Mouse (Mus musculus): ENCODE data around the gene Mroh2a. TPM values are rescaled to one million over a fixed set of nuclear protein-coding genes. Genes with fewer than 3 reads are reported as not detected.
"Not testable (repeated sequence)": the region's sequence is repeated elsewhere in the genome, so short reads cannot be mapped to it uniquely, and the experiment has no call there.

Gene Mroh2a
- polyA plus RNA-seq, 1 experiment = 0.96 TPM

DNA sequence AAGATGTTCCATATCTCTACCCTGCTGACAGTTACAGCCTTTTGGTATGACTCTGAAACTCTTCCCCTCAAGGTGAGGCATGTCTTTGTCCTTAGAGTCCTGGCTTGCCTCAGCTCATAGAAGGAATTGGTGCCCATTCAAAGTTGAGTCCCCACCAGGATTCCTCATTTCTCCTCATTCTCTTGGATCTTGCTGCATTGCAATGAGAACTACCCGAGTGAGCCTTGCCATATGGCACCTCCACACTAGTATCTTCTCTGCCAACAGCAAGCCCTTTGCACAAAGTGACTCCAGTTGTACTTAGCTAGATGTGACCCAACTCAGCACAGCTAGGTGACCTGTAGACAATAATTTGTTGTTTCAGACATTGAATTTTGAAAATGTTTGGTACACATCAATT, 3.2 kb upstream of the Mroh2a start:
- WGBS = 55% methylated on average over 1 of the region's 1 CpGs
- Histone ChIP-seq H3K4me1 (replicated peaks; ENCODE audit: control insufficient read depth, insufficient read depth, low read length) (no peaks in the 10 kb centered on the region), H3K36me3 (ENCODE audit: control insufficient read depth, insufficient read depth, low read length) (no peaks in the 10 kb centered on the region), H3K27ac (ENCODE audit: control insufficient read depth, insufficient read depth, low read length) (no peak overlapping the region), H3K27me3 (ENCODE audit: control insufficient read depth, insufficient read depth, low read length) (no peaks in the 10 kb centered on the region), H3K4me3 (ENCODE audit: control insufficient read depth, insufficient read depth, low read length) (no peak overlapping the region)
- TF ChIP-seq POLR2A (IDR thresholded peaks at IDR 0.05; ENCODE audit: control insufficient read depth, extremely low read depth, insufficient read depth, low read length, poor library complexity) = no peak
- no peak for TF ChIP-seq CTCF (IDR thresholded peaks at IDR 0.05; ENCODE audit: borderline replicate concordance, control insufficient read depth, extremely low read depth, insufficient read depth, low read length, poor library complexity)
- peak; percentile 6 for DNase-seq

DNA sequence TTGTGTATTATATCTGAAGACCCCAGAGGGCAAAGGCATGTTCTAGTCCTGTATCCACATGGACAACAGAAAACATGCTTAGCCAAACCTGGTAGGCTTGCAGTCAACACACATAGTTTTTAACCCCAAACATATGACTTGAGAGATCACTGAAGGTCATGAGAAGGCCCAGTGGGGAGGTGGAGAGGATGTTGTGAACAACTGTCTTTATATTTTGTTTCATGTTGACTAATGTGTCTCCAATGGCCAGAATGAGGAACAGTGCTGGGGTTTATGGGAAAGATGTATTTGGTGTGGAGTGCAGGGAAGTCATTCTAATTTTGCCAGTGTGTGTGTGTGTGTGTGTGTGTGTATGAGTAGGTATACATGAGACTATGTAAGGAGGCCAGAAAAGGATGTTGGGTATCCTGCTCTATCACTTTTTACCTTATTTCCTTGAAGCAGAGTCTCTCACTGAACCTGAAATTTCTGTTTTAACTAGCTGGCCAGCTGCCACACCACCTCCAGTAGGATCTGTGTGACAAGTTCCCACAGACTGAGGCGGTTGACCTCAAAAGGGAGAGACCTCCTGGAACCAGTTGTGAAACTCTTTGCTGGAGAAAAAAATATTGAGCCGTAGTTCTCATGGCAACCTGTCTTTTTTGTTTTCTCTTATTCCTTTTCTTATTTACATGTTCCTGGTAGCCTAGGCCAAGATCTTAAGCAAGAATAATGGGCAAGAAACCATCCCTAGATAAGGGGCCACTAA, 2.6 kb upstream of the Mroh2a start:
- H3K4me3 ChIP-seq (ENCODE audit: control insufficient read depth, insufficient read depth, low read length) = no peak overlapping the region
- peak; percentile 3 for DNase-seq

DNA sequence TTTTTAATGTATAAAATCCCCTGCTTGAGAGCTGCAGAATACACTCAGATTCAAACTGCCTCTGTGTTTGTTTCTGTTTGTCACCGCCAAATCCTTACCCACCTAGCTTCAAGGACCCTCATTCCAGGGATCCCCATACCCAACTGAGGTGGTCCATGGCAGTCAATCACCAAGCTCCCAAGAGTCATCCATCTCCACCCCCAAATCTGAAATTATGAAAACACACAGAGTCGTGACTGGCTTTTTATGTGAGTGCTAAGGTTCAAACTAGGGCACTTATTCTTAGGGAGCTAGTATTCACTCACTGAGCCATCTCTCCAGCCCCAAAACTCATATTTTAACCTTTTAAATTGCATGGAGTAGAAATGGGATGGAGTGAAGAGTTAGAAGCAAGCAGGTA, 1.5 kb upstream of the Mroh2a start:
- H3K27ac ChIP-seq (ENCODE audit: control insufficient read depth, insufficient read depth, low read length); H3K36me3 ChIP-seq (ENCODE audit: control insufficient read depth, insufficient read depth, low read length); H3K27me3 ChIP-seq (ENCODE audit: control insufficient read depth, insufficient read depth, low read length); DNase-seq; H3K4me3 ChIP-seq (ENCODE audit: control insufficient read depth, insufficient read depth, low read length); H3K4me1 ChIP-seq (replicated peaks; ENCODE audit: control insufficient read depth, insufficient read depth, low read length): not testable (repeated sequence)
- 48% methylated on average over 2 of the region's 2 CpGs for WGBS

More for the DNA sequence above, 2.6 kb upstream of the Mroh2a start:
- WGBS = 73% methylated on average over 2 of the region's 2 CpGs
- Histone ChIP-seq H3K27ac (ENCODE audit: control insufficient read depth, insufficient read depth, low read length) (no peak overlapping the region), H3K36me3 (ENCODE audit: control insufficient read depth, insufficient read depth, low read length) (no peaks in the 10 kb centered on the region), H3K4me1 (replicated peaks; ENCODE audit: control insufficient read depth, insufficient read depth, low read length) (no peaks in the 10 kb centered on the region), H3K27me3 (ENCODE audit: control insufficient read depth, insufficient read depth, low read length) (no peaks in the 10 kb centered on the region)
- TF ChIP-seq CTCF (IDR thresholded peaks at IDR 0.05; ENCODE audit: borderline replicate concordance, control insufficient read depth, extremely low read depth, insufficient read depth, low read length, poor library complexity) (no peak), POLR2A (IDR thresholded peaks at IDR 0.05; ENCODE audit: control insufficient read depth, extremely low read depth, insufficient read depth, low read length, poor library complexity) (no peak)

DNA sequence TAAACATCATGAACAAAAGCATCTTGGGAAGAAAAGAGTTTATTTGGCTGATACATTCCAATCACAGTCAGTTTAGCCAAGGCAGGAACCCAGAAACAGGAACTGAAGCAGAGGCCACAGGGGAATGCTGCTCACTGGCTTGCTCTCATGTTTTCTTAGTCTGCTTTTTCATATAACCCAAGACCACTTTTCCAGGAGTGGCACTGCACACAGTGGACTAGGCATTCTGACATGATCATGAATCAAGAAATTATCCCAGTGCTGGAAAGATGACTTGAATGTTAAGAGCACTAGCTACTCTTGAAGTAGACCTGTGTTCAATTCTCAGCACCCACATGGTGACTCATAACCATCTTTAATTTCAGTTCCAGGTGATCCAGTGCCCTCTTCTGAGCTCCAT, 1.0 kb upstream of the Mroh2a start:
- TF ChIP-seq CTCF (IDR thresholded peaks at IDR 0.05; ENCODE audit: borderline replicate concordance, control insufficient read depth, extremely low read depth, insufficient read depth, low read length, poor library complexity) = no peak
- TF ChIP-seq POLR2A (IDR thresholded peaks at IDR 0.05; ENCODE audit: control insufficient read depth, extremely low read depth, insufficient read depth, low read length, poor library complexity) = no peak
- Histone ChIP-seq H3K4me1 (replicated peaks; ENCODE audit: control insufficient read depth, insufficient read depth, low read length) (no peaks in the 10 kb centered on the region), H3K27ac (ENCODE audit: control insufficient read depth, insufficient read depth, low read length) (no peak overlapping the region), H3K27me3 (ENCODE audit: control insufficient read depth, insufficient read depth, low read length) (no peaks in the 10 kb centered on the region), H3K4me3 (ENCODE audit: control insufficient read depth, insufficient read depth, low read length) (no peak overlapping the region), H3K36me3 (ENCODE audit: control insufficient read depth, insufficient read depth, low read length) (no peaks in the 10 kb centered on the region)
- DNase-seq = peak; percentile 1

DNA sequence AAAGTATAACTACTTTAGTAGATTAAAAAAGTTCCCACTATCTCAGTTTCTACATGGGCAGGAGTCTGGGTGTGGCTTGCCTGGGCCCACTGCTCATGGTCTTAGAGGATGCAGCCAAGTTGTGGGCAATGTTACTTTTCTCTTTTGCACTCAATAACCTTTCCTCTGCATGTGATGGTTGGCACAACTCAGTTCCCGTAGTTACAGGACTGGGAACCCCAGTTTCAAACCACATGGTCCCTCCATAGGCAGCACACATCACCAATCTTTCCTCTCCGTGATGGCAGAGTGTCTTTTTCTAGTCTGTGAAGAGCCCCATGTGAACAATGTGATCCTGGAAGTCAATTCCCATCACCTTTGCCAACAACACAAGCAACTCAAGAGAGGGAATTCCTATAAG, 696 bp downstream of the Mroh2a start:
- Histone ChIP-seq H3K27ac (ENCODE audit: control insufficient read depth, insufficient read depth, low read length) (no peak overlapping the region), H3K36me3 (ENCODE audit: control insufficient read depth, insufficient read depth, low read length) (no peaks in the 10 kb centered on the region), H3K27me3 (ENCODE audit: control insufficient read depth, insufficient read depth, low read length) (no peaks in the 10 kb centered on the region), H3K4me3 (ENCODE audit: control insufficient read depth, insufficient read depth, low read length) (no peak overlapping the region), H3K4me1 (replicated peaks; ENCODE audit: control insufficient read depth, insufficient read depth, low read length) (no peaks in the 10 kb centered on the region)
- no peak for DNase-seq
- TF ChIP-seq POLR2A (IDR thresholded peaks at IDR 0.05; ENCODE audit: control insufficient read depth, extremely low read depth, insufficient read depth, low read length, poor library complexity) (no peak), CTCF (IDR thresholded peaks at IDR 0.05; ENCODE audit: borderline replicate concordance, control insufficient read depth, extremely low read depth, insufficient read depth, low read length, poor library complexity) (no peak)
- 61% methylated on average over 2 of the region's 2 CpGs for WGBS

DNA sequence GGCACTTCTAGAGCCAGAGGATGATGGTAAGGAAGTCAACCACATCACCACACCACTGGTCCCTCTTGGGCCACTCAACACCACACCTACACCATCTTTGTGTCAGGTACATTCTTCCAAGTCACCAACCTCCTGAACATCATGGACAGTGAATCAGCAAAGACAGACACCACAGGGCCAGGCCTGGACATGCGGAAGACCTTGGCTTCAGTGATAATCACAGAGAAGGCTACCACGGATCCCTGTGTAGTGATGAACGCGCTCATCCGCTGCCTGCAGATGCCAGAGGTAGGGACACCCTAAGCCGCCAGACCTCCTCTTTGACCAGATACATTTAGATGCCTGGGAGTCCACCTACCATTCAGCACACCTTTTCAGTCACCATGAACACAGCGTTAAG, 1.3 kb downstream of the Mroh2a start:
- H3K27ac ChIP-seq (ENCODE audit: control insufficient read depth, insufficient read depth, low read length) = no peak overlapping the region
- WGBS = 74% methylated on average over 7 of the region's 7 CpGs
- no peaks in the 10 kb centered on the region for H3K27me3 ChIP-seq (ENCODE audit: control insufficient read depth, insufficient read depth, low read length)
- no peak overlapping the region for H3K4me3 ChIP-seq (ENCODE audit: control insufficient read depth, insufficient read depth, low read length)
- no peak for TF ChIP-seq CTCF (IDR thresholded peaks at IDR 0.05; ENCODE audit: borderline replicate concordance, control insufficient read depth, extremely low read depth, insufficient read depth, low read length, poor library complexity)
- no peaks in the 10 kb centered on the region for H3K4me1 ChIP-seq (replicated peaks; ENCODE audit: control insufficient read depth, insufficient read depth, low read length)
- no peak for DNase-seq
- no peaks in the 10 kb centered on the region for H3K36me3 ChIP-seq (ENCODE audit: control insufficient read depth, insufficient read depth, low read length)

DNA sequence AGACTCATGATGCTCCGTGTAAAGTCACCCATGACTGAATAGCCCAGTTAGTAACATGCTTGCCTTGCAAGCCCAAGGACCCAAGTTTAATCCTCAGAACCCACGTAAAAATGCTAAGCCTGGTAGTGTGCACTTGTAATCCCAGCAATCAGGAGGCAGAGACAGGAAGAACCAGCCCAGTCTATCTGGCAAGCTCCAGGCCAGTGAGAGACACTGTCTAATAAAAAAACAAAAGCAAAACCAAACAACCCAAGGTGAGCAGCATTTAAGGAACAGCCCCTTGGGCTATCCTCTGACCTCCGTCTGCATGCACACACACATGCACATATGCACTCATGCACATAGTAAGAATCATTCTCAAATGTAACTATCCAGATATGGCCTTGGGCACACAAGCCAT, 2.8 kb downstream of the Mroh2a start:
- H3K4me3 ChIP-seq (ENCODE audit: control insufficient read depth, insufficient read depth, low read length) = no peak overlapping the region
- no peaks in the 10 kb centered on the region for H3K36me3 ChIP-seq (ENCODE audit: control insufficient read depth, insufficient read depth, low read length)
- DNase-seq = no peak
- no peaks in the 10 kb centered on the region for H3K27me3 ChIP-seq (ENCODE audit: control insufficient read depth, insufficient read depth, low read length)
- no peak overlapping the region for H3K27ac ChIP-seq (ENCODE audit: control insufficient read depth, insufficient read depth, low read length)
- H3K4me1 ChIP-seq (replicated peaks; ENCODE audit: control insufficient read depth, insufficient read depth, low read length) = no peaks in the 10 kb centered on the region
- TF ChIP-seq CTCF (IDR thresholded peaks at IDR 0.05; ENCODE audit: borderline replicate concordance, control insufficient read depth, extremely low read depth, insufficient read depth, low read length, poor library complexity) = no peak
- no peak for TF ChIP-seq POLR2A (IDR thresholded peaks at IDR 0.05; ENCODE audit: control insufficient read depth, extremely low read depth, insufficient read depth, low read length, poor library complexity)
- 87% methylated on average over 3 of the region's 3 CpGs for WGBS

Data from thymus, adult 2 months (tissue).